Mouse (Mus musculus) skeletal muscle tissue, adult 2 months (tissue): ENCODE results near the gene Tssc4.

Experiments
- DNase-seq: peaks from one replicate; pipeline ENCODE4 v3.0.0-alpha.2; 2012; ENCODE audit warnings: low read depth, low spot score

The Tssc4 gene

GRCm38 (mm10) chr7:143068316-143068881, 650 bp upstream of the Tssc4 start:
- no peak for DNase-seq

GRCm38 (mm10) chr7:143069751-143070400, 827 bp downstream of the Tssc4 start:
- no peak for DNase-seq

GRCm38 (mm10) chr7:143070506-143071070, 1.5 kb downstream of the Tssc4 start:
- no peak for DNase-seq

GRCm38 (mm10) chr7:143072605-143073004, 3.6 kb downstream of the Tssc4 start:
- DNase-seq, result no peak

GRCm38 (mm10) chr7:143073086-143073485, 4.0 kb downstream of the Tssc4 start:
- no peak for DNase-seq

- no peak for DNase-seq
These were observed 6.3 kb downstream of the Tssc4 start for GRCm38 (mm10) chr7:143075394-143075793.

- no peak for DNase-seq
These were observed 8.3 kb downstream of the Tssc4 start for GRCm38 (mm10) chr7:143077351-143077750.

GRCm38 (mm10) chr7:143082024-143082423, 13.0 kb downstream of the Tssc4 start:
- no peak for DNase-seq

GRCm38 (mm10) chr7:143083708-143084107, 14.7 kb downstream of the Tssc4 start:
- no peak for DNase-seq

GRCm38 (mm10) chr7:143086366-143086765, 17.3 kb downstream of the Tssc4 start:
- peak; percentile 44 for DNase-seq

GRCm38 (mm10) chr7:143087070-143087579, 18.1 kb downstream of the Tssc4 start:
- no peak for DNase-seq

- DNase-seq, result no peak
These were observed 24.8 kb downstream of the Tssc4 start for GRCm38 (mm10) chr7:143093847-143094246.

- DNase-seq, result no peak
These were observed 25.8 kb downstream of the Tssc4 start, which contains the start of gene Trpm5 for GRCm38 (mm10) chr7:143094592-143095553. TSS of gene Trpm5 (minus strand) at chr7:143094642.

GRCm38 (mm10) chr7:143095554-143095907, 26.5 kb downstream of the Tssc4 start:
- no peak for DNase-seq

GRCm38 (mm10) chr7:143100759-143101158, 31.7 kb downstream of the Tssc4 start:
- peak; percentile 46 for DNase-seq

GRCm38 (mm10) chr7:143105258-143105897, 36.3 kb downstream of the Tssc4 start:
- no peak for DNase-seq

GRCm38 (mm10) chr7:143106062-143106461, 37.0 kb downstream of the Tssc4 start, which contains the start of gene Kcnq1:
TSS of gene Kcnq1 (plus strand) at chr7:143106362.
- DNase-seq, result no peak

GRCm38 (mm10) chr7:143106672-143107465, 37.8 kb downstream of the Tssc4 start:
- no peak for DNase-seq

GRCm38 (mm10) chr7:143108200-143108599, 39.2 kb downstream of the Tssc4 start:
- DNase-seq, result no peak

GRCm38 (mm10) chr7:143108996-143109660, 40.1 kb downstream of the Tssc4 start:
- no peak for DNase-seq
